ENCODE assay signal across 19 mouse cellular contexts in genomic region chr12:45092444-45092843, GRCm38 (mm10). TPM values are rescaled to one million over a fixed set of nuclear protein-coding genes. Genes with fewer than 3 reads are reported as not detected.
"Had no signal": no experiment of that assay in that cellular context is flagged by ENCODE, and none has a peak within 500 bp of the region (broad histone marks: within the 10 kb centered on the region; RNA-seq: fewer than 3 reads in every experiment).

No protein-coding gene starts in this region.

- H3K36me3 ChIP-seq: intestine, embryonic 15.5 days; kidney, embryonic 15.5 days; limb, embryonic 15.5 days; liver, embryonic 13.5 days; lung, embryonic 15.5 days; midbrain, embryonic 12.5 days; neural tube, embryonic 15.5 days had no signal

- H3K9ac ChIP-seq: intestine, embryonic 15.5 days; kidney, embryonic 15.5 days; limb, embryonic 15.5 days; liver, embryonic 13.5 days; liver, postnatal 0 days; lung, embryonic 15.5 days; midbrain, embryonic 12.5 days; neural tube, embryonic 15.5 days had no signal

- H3K9me3 ChIP-seq: intestine, embryonic 15.5 days; kidney, embryonic 15.5 days; limb, embryonic 15.5 days; liver, embryonic 13.5 days; lung, embryonic 15.5 days; midbrain, embryonic 12.5 days; neural tube, embryonic 15.5 days had no signal

- DNase-seq: kidney, adult 2 months; kidney, postnatal 14 days; layer of hippocampus, postnatal 36 days; liver, embryonic 13.5 days; liver, postnatal 0 days; right cerebral cortex, adult 18-20 months; right cerebral cortex, postnatal 25 days; thymus, adult 18-20 months; thymus, postnatal 14 days had no signal

- H3K27ac ChIP-seq: intestine, embryonic 15.5 days; kidney, embryonic 15.5 days; limb, embryonic 15.5 days; liver, embryonic 13.5 days; lung, embryonic 15.5 days; midbrain, embryonic 12.5 days; neural tube, embryonic 15.5 days; stomach, postnatal 0 days had no signal

- ATAC-seq: intestine, embryonic 15.5 days; liver, postnatal 0 days; midbrain, embryonic 16.5 days had no signal

- H3K4me2 ChIP-seq: intestine, embryonic 15.5 days; kidney, embryonic 15.5 days; limb, embryonic 15.5 days; liver, embryonic 13.5 days; lung, embryonic 15.5 days; midbrain, embryonic 12.5 days; neural tube, embryonic 15.5 days had no signal

- H3K4me3 ChIP-seq: intestine, embryonic 15.5 days; kidney, embryonic 15.5 days; limb, embryonic 15.5 days; liver, embryonic 13.5 days; lung, embryonic 15.5 days; megakaryocyte, embryonic 14.5 days; midbrain, embryonic 12.5 days; myocyte; neural tube, embryonic 15.5 days had no signal

- H3K4me1 ChIP-seq: intestine, embryonic 15.5 days; kidney, embryonic 15.5 days; limb, embryonic 15.5 days; liver, embryonic 13.5 days; lung, embryonic 15.5 days; megakaryocyte, embryonic 14.5 days; midbrain, embryonic 12.5 days; neural tube, embryonic 15.5 days had no signal

- H3K27me3 ChIP-seq: intestine, embryonic 15.5 days; kidney, embryonic 15.5 days; limb, embryonic 15.5 days; liver, embryonic 13.5 days; lung, embryonic 15.5 days; megakaryocyte, embryonic 14.5 days; midbrain, embryonic 12.5 days; neural tube, embryonic 15.5 days had no signal

RNA-seq across cellular contexts. Expression of gene Stxbp6, which starts 17.9 kb away (rescaled TPM):
- polyA plus RNA-seq: myocyte had no signal
